Mouse (Mus musculus) spleen, adult 2 months (tissue): ENCODE measurements around the gene Nfib. TPM values are rescaled to one million over a fixed set of nuclear protein-coding genes. Genes with fewer than 3 reads are reported as not detected.

ENCODE experiments used
- DNase-seq, 2 experiments: peaks; one replicate each; pipeline versions ENCODE4 v3.0.0 to v3.0.0-alpha.2; 2012 to 2021; ENCODE audit warnings: low spot score in 2 of 2, low read depth in 1 of 2
- H3K27ac ChIP-seq: fragments of 200-500 bp; 2 replicates; pipeline ENCODE4 v1.5.1; 2012; ENCODE audit warnings: low read length, inconsistent platforms; ENCODE audit not compliant: insufficient read depth
- H3K27me3 ChIP-seq: fragments of 200-500 bp; 2 replicates; pipeline ENCODE4 v1.6.1; 2012; ENCODE audit warnings: mild to moderate bottlenecking, moderate library complexity, low read length, inconsistent platforms; ENCODE audit not compliant: control insufficient read depth, insufficient read depth
- H3K36me3 ChIP-seq: fragments of 200-500 bp; 2 replicates; pipeline ENCODE4 v1.6.1; 2012; ENCODE audit warnings: mild to moderate bottlenecking, low read length, inconsistent platforms; ENCODE audit not compliant: control insufficient read depth, insufficient read depth
- H3K4me1 ChIP-seq: fragments of 200-500 bp; 2 replicates; pipeline ENCODE4 v1.6.1; 2011; ENCODE audit warnings: inconsistent platforms; ENCODE audit not compliant: control insufficient read depth, insufficient read depth, insufficient read length
- H3K4me3 ChIP-seq: fragments of 200-500 bp; 2 replicates; pipeline ENCODE4 v1.5.1; 2011; ENCODE audit warnings: mild to moderate bottlenecking, inconsistent platforms; ENCODE audit not compliant: insufficient read depth, insufficient read length; ENCODE audit errors: extremely low read depth
- CTCF ChIP-seq: fragments of 200-500 bp; IDR thresholded peaks from 2 replicates; pipeline ENCODE4 v1.5.1; 2011; ENCODE audit warnings: mild to moderate bottlenecking, inconsistent platforms; ENCODE audit not compliant: insufficient read depth, insufficient read length, insufficient replicate concordance; ENCODE audit errors: extremely low read depth
- POLR2A ChIP-seq: fragments of 200-500 bp; IDR thresholded peaks from 2 replicates; pipeline ENCODE4 v1.6.1; 2011; ENCODE audit warnings: low read depth, low read length, inconsistent platforms
- WGBS: fragments of 180-500 bp; shearing (Covaris S2); methylation state at CpG from one replicate; pipeline ENCODE4 v1.1.7; 2018; 5-methylcytosine and 5-hydroxymethylcytosine counted together
- polyA plus RNA-seq: library from polyadenylated mRNA; depleted of rRNA; stranded (reverse); fragments of >200 nt; gene quantifications from 2 replicates; pipeline ENCODE4 v1.2.3, GENCODE M21; 2012

Gene Nfib
- polyA plus RNA-seq, 1 experiment = 2.3 TPM

- WGBS = 73% methylated on average over 10 of the region's 10 CpGs
- no peak for TF ChIP-seq CTCF
- no peak for TF ChIP-seq POLR2A
- DNase-seq = no peak
- Histone ChIP-seq H3K27ac (no peak overlapping the region), H3K4me1 (no peaks in the 10 kb centered on the region), H3K36me3 (no peaks in the 10 kb centered on the region), H3K27me3 (no peaks in the 10 kb centered on the region), H3K4me3 (no peak overlapping the region)
Measured at GRCm38 (mm10) chr4:82593681-82594666, 111.6 kb downstream of the Nfib start.

GRCm38 (mm10) chr4:82592086-82593030, 113.2 kb downstream of the Nfib start:
- Histone ChIP-seq H3K27ac (no peak overlapping the region), H3K36me3 (no peaks in the 10 kb centered on the region), H3K4me3 (no peak overlapping the region), H3K27me3 (no peaks in the 10 kb centered on the region), H3K4me1 (no peaks in the 10 kb centered on the region)
- 71% methylated on average over 7 of the region's 7 CpGs for WGBS
- no peak for DNase-seq
- TF ChIP-seq POLR2A (no peak), CTCF (no peak)

DNA sequence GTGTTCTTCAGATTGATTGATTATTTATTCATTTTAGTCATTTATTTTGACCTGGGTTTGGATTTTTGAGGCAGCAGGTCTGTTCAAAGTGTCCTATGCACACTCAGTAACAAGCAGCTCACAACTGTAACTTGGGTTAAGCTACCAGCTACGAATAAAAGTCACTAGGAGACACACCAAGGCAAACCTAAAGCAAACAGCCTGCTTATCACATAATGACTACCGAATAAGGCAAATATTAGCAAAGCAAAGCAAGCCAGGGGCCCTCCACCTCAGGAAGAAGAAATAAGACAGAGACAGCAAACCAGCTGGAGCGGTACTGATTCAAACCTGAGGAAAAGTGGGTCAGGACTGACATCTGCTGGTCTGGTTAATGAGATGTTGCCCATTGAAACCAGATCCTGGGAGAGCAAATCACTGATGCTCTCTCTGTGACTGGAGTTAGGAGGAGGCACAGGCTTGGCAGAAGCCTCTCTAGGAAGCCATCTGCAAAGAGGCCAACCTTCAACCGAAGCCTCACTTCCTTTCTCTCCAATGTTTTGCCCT, 116.1 kb downstream of the Nfib start:
- no peak for DNase-seq
- Histone ChIP-seq H3K4me1 (no peaks in the 10 kb centered on the region), H3K4me3 (no peak overlapping the region), H3K27me3 (no peaks in the 10 kb centered on the region), H3K27ac (no peak overlapping the region), H3K36me3 (no peaks in the 10 kb centered on the region)
- 60% methylated on average over 4 of the region's 4 CpGs for WGBS
- TF ChIP-seq CTCF = no peak
- TF ChIP-seq POLR2A = no peak

DNA sequence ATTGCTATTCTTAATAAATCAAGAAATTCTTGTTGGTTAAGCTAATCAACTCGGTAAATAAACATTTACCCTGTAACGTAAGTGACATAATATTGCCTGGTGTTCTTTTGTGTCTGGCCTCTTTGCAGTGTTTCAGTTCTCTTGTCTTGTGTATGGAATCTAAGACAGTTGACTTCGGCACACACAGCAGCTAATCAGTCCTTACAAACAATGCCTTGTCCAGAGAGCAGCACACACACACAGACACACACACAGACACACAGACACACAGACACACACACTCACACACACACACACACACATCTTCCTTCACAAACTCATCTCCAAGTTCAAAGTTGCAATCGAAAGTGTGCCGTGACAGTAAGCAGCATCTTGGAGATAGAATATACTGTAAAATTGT, 116.8 kb downstream of the Nfib start:
- no peaks in the 10 kb centered on the region for H3K27me3 ChIP-seq
- TF ChIP-seq CTCF (no peak), POLR2A (no peak)

DNA sequence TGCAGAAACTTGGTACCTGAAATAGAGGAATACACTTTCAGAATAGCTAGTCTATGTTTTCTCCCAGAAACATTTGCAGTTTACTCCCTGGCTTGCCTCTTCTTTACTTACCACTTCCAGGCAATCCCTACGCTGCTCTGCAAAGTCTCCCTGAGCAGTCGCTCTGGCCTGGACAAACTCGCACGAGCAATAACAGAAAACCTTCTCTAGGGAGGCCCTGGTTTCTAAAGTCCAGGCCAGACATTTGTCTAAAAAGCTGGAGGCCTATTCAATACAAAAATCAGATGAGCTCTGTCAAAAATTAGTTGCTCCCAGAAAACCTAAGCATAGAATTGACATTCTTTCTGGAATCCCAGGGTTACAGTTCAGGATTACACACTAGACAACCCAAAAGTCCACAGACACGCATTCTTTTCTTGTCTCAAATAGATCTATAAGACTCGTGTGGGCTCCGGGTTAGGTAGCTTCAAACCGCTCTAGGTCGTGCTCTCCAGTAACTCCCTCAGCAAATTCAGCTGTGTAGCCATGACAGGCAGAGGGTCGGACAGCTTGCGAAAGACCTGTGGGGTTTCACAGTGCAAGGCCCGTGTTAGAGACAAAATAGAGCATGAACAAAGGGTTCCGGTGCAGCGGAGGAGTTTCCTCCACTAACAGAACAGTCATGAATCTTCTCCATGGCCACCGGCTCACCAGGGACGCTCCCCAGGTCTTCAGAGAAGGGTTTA, 118.2 kb downstream of the Nfib start:
- H3K4me3 ChIP-seq = no peak overlapping the region
- no peaks in the 10 kb centered on the region for H3K4me1 ChIP-seq
- 89% methylated on average over 16 of the region's 16 CpGs for WGBS
- TF ChIP-seq POLR2A (no peak), CTCF (no peak)
- no peaks in the 10 kb centered on the region for H3K36me3 ChIP-seq
- DNase-seq = no peak
- H3K27ac ChIP-seq = no peak overlapping the region
- H3K27me3 ChIP-seq = no peaks in the 10 kb centered on the region

More for the DNA sequence above, 116.8 kb downstream of the Nfib start:
- no peaks in the 10 kb centered on the region for H3K4me1 ChIP-seq
- no peaks in the 10 kb centered on the region for H3K36me3 ChIP-seq
- 85% methylated on average over 5 of the region's 5 CpGs for WGBS
- DNase-seq = no peak
- no peak overlapping the region for H3K4me3 ChIP-seq
- H3K27ac ChIP-seq = no peak overlapping the region

DNA sequence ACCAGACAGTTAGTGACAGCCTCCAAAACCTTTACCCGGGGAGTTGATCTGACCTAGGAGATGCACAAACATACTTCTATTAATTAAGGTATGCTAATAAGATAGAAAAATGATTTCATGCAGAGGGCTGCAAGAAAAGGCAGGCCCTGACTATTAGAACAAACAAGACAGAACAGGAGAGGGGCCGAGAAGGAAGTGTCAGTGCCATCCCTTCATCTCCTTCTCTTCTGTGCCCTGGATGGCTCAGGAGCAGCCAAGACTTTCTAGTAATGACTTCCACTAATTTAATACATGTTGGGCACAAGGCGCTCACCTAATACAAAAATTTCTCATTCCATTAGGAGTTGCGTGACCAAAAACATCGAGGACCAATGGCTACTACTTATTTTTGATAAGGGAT, 118.9 kb downstream of the Nfib start:
- WGBS = 88% methylated on average over 5 of the region's 5 CpGs
- no peak for TF ChIP-seq CTCF
- no peak for TF ChIP-seq POLR2A

More for the DNA sequence above, 118.9 kb downstream of the Nfib start:
- DNase-seq = no peak
- Histone ChIP-seq H3K4me1 (no peaks in the 10 kb centered on the region), H3K27ac (no peak overlapping the region), H3K4me3 (no peak overlapping the region), H3K27me3 (no peaks in the 10 kb centered on the region), H3K36me3 (no peaks in the 10 kb centered on the region)
